Mouse (Mus musculus) heart, postnatal 14 days (tissue): Measurements from ENCODE around the gene Ssh2. TPM values are rescaled to one million over a fixed set of nuclear protein-coding genes. Genes with fewer than 3 reads are reported as not detected.

Source experiments
- DNase-seq, 2 experiments: peaks; one replicate each; pipeline ENCODE4 v3.0.0; 2021 to 2022
- intact Hi-C: fragments of 180-260 bp; cut with DNase I; formaldehyde crosslinking; loops from one replicate; pipeline ENCODE4 v1.15.1; 2025
- long read RNA-seq, 2 experiments: library from polyadenylated mRNA; stranded (forward); transcript quantifications; one replicate each; pipeline ENCODE4 v2.0.0; 2021
- total RNA-seq, 2 experiments: library from RNA; stranded (reverse); gene quantifications; 2 replicates each; pipeline ENCODE4 v1.2.3; 2021

Gene Ssh2
- total RNA-seq, result 10 to 100 TPM; 83.2 to 95.0 TPM
- long read RNA-seq, experiment 1, partial matches to known transcripts, result 11 of 17 reads
- long read RNA-seq, experiment 1, other reads (novel, unspliced or antisense), result 6 of 17 reads
- long read RNA-seq, experiment 2, full-length matches to known transcripts, result 4 of 18 reads
- long read RNA-seq, experiment 2, partial matches to known transcripts, result 8 of 18 reads
- long read RNA-seq, experiment 2, other reads (novel, unspliced or antisense), result 6 of 18 reads

GRCm38 (mm10) chr11:77215951-77216760 is at the start of gene Ssh2:
TSS of gene Ssh2 (plus strand) at chr11:77216287.
- peak; percentile 86 for DNase-seq
- intact Hi-C loops, result loop anchor here (2.0 kb wide), 1 partner anchor 115 kb away; no protein-coding TSS in a partner anchor

GRCm38 (mm10) chr11:77173731-77174130 is 42.4 kb upstream of the Ssh2 start:
- intact Hi-C loops, result no loop called here
- DNase-seq, result no peak

GRCm38 (mm10) chr11:77174531-77174930 is 41.6 kb upstream of the Ssh2 start:
- intact Hi-C loops, result no loop called here
- no peak for DNase-seq

GRCm38 (mm10) chr11:77179771-77180170 is 36.3 kb upstream of the Ssh2 start:
- no peak for DNase-seq
- intact Hi-C loops, result no loop called here

- intact Hi-C loops, result no loop called here
- DNase-seq, result peak in 1 of 2 experiments; percentile 22
These were observed 35.2 kb upstream of the Ssh2 start for GRCm38 (mm10) chr11:77180886-77181285.

- DNase-seq, result no peak
- intact Hi-C loops, result no loop called here
These were observed 34.6 kb upstream of the Ssh2 start for GRCm38 (mm10) chr11:77181528-77181927.

- intact Hi-C loops, result no loop called here
- DNase-seq, result no peak
These were observed 34.0 kb upstream of the Ssh2 start for GRCm38 (mm10) chr11:77182041-77182440.

GRCm38 (mm10) chr11:77182616-77183015 is 33.5 kb upstream of the Ssh2 start:
- DNase-seq, result no peak
- intact Hi-C loops, result no loop called here

- DNase-seq, result no peak
- intact Hi-C loops, result no loop called here
These were observed 31.2 kb upstream of the Ssh2 start for GRCm38 (mm10) chr11:77184926-77185325.

GRCm38 (mm10) chr11:77188868-77189267 is 27.2 kb upstream of the Ssh2 start, which contains the start of gene Efcab5:
TSS of gene Efcab5 (minus strand) at chr11:77188968.
- intact Hi-C loops, result no loop called here
- no peak for DNase-seq

GRCm38 (mm10) chr11:77193410-77193809 is 22.7 kb upstream of the Ssh2 start:
- no peak for DNase-seq
- intact Hi-C loops, result no loop called here

GRCm38 (mm10) chr11:77193941-77194553 is 22.0 kb upstream of the Ssh2 start:
- DNase-seq, result no peak
- intact Hi-C loops, result no loop called here

- intact Hi-C loops, result no loop called here
These were observed 21.3 kb upstream of the Ssh2 start for GRCm38 (mm10) chr11:77194762-77195161.

GRCm38 (mm10) chr11:77195360-77196109 is 20.6 kb upstream of the Ssh2 start:
- DNase-seq, result no peak
- intact Hi-C loops, result no loop called here

More at GRCm38 (mm10) chr11:77194762-77195161, 21.3 kb upstream of the Ssh2 start:
- no peak for DNase-seq

- intact Hi-C loops, result no loop called here
- DNase-seq, result no peak
These were observed 19.6 kb upstream of the Ssh2 start for GRCm38 (mm10) chr11:77196181-77197143.

- DNase-seq, result no peak
- intact Hi-C loops, result no loop called here
These were observed 16.5 kb upstream of the Ssh2 start for GRCm38 (mm10) chr11:77199636-77200035.

GRCm38 (mm10) chr11:77200703-77201102 is 15.4 kb upstream of the Ssh2 start:
- no peak for DNase-seq
- intact Hi-C loops, result no loop called here

- intact Hi-C loops, result loop anchor here (1.0 to 2.0 kb wide), 3 partner anchors 94 to 233 kb away; no protein-coding TSS in a partner anchor
These were observed 1.9 kb upstream of the Ssh2 start for GRCm38 (mm10) chr11:77214142-77214692.

GRCm38 (mm10) chr11:77214755-77215154 is 1.3 kb upstream of the Ssh2 start:
- intact Hi-C loops, result loop anchor here (1.0 to 2.0 kb wide), 3 partner anchors 94 to 233 kb away; no protein-coding TSS in a partner anchor
- peak; percentile 52 to 68 for DNase-seq

More at GRCm38 (mm10) chr11:77214142-77214692, 1.9 kb upstream of the Ssh2 start:
- DNase-seq, result no peak
